In the genomic region with DNA sequence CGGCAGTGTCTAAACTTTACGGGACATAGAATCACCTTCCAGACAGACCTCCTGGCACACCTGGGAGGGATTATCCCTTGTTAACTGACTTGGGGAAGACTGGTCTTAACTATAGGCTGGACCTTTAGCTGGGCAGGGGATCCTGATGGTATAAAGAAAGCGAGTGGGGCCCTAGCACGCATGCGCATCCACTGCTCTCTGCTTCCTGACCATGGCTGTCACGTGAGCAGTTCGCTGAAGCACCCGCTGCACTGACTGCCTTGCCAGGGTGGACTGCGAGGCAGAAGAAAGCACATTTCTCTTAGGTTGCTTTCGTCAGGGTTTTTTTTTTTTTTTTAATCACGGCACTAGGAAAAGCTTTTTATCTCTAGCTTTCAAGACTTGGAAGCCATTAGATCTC, we compare ENCODE assay signal across 23 mouse cellular contexts.
DNase-seq lines count a peak whose midpoint lies in the region; ATAC-seq and TF ChIP-seq lines count a peak whose summit lies in the region.
"Had no signal": no experiment of that assay in that cellular context is flagged by ENCODE, and none has a peak within 500 bp of the region (broad histone marks: within the 10 kb centered on the region; RNA-seq: fewer than 3 reads in every experiment).

No protein-coding gene starts in this region.

- DNase-seq in CD4-positive, CD25-positive, alpha-beta regulatory T cell, adult 2 months (ENCODE audit: low read depth, low spot score) = peak; percentile 5
- no peak for DNase-seq in testis, postnatal 10 days (ENCODE audit: low spot score)
- DNase-seq in limb, embryonic 10.5 days (ENCODE audit: low spot score) = no peak
- no peak for DNase-seq in urinary bladder, postnatal 36 days (ENCODE audit: low spot score in 2 of 2)
- DNase-seq: adrenal gland, adult 8-10 months; adrenal gland, postnatal 36 days; B cell, adult 2 months; cerebellum, adult 11 months; cerebellum, adult 8-10 months; cerebellum, postnatal 14 days; embryo, embryonic 11 days; gastrocnemius, postnatal 14 days; heart, adult 2 months had no signal

- no peak for ATAC-seq in CD4-positive, CD25-positive, alpha-beta regulatory T cell, adult 4 months
- no peak for ATAC-seq in intestine, embryonic 15.5 days
- ATAC-seq: forebrain, embryonic 16.5 days; Patski had no signal

- H3K4me1 ChIP-seq in testis, adult 2 months (ENCODE audit: control insufficient read depth, insufficient read depth, low read length) = peaks cover 2% of the 10 kb centered on the region
- peaks cover 65% of the 10 kb centered on the region for H3K4me1 ChIP-seq in limb, embryonic 10.5 days
- peaks cover 38% of the 10 kb centered on the region for H3K4me1 ChIP-seq in intestine, embryonic 15.5 days (replicated peaks)
- H3K4me1 ChIP-seq: heart, embryonic 12.5 days had no signal

- H3K4me2 ChIP-seq in intestine, embryonic 15.5 days (replicated peaks) = no peak overlapping the region
- H3K4me2 ChIP-seq: embryonic facial prominence, embryonic 15.5 days; heart, embryonic 12.5 days; hindbrain, embryonic 14.5 days had no signal

- no peak for TF ChIP-seq CTCF in testis, adult 2 months (IDR thresholded peaks at IDR 0.05; ENCODE audit: control insufficient read depth, insufficient read depth, insufficient replicate concordance, low read depth, low read length)

- WGBS in limb, embryonic 10.5 days = 83% methylated on average over 11 of the region's 11 CpGs
- 89% methylated on average over 11 of the region's 11 CpGs for WGBS in intestine, embryonic 15.5 days

- TF ChIP-seq POLR2A in testis, adult 2 months (IDR thresholded peaks at IDR 0.05; ENCODE audit: control insufficient read depth, low read depth, low read length) = no peak

- H3K9me3 ChIP-seq in limb, embryonic 10.5 days (replicated peaks) = no peaks in the 10 kb centered on the region
- H3K9me3 ChIP-seq in intestine, embryonic 15.5 days = no peaks in the 10 kb centered on the region
- H3K9me3 ChIP-seq: embryonic facial prominence, embryonic 15.5 days; heart, embryonic 12.5 days; hindbrain, embryonic 10.5 days had no signal

- no peak overlapping the region for H3K27ac ChIP-seq in testis, adult 2 months (ENCODE audit: control insufficient read depth, insufficient read depth, low read depth, low read length)
- peak overlapping the region; percentile 54 for H3K27ac ChIP-seq in limb, embryonic 10.5 days
- H3K27ac ChIP-seq in intestine, embryonic 15.5 days = no peak overlapping the region
- H3K27ac ChIP-seq: embryonic facial prominence, embryonic 15.5 days; heart, adult 2 months; hindbrain, embryonic 10.5 days; hindbrain, embryonic 14.5 days had no signal

- H3K36me3 ChIP-seq in testis, adult 2 months (ENCODE audit: control insufficient read depth, insufficient read depth, low read length) = no peaks in the 10 kb centered on the region
- no peaks in the 10 kb centered on the region for H3K36me3 ChIP-seq in limb, embryonic 10.5 days
- no peaks in the 10 kb centered on the region for H3K36me3 ChIP-seq in intestine, embryonic 15.5 days
- H3K36me3 ChIP-seq: embryonic facial prominence, embryonic 15.5 days; heart, embryonic 12.5 days; hindbrain, embryonic 10.5 days had no signal

- H3K27me3 ChIP-seq in testis, adult 2 months (ENCODE audit: control insufficient read depth, insufficient read depth, low read length) = no peaks in the 10 kb centered on the region; the same call in 1 of the 2 replicates
- no peaks in the 10 kb centered on the region for H3K27me3 ChIP-seq in limb, embryonic 10.5 days (ENCODE audit: low read depth, poor library complexity, severe bottlenecking)
- H3K27me3 ChIP-seq in intestine, embryonic 15.5 days (replicated peaks) = no peaks in the 10 kb centered on the region
- H3K27me3 ChIP-seq: embryonic facial prominence, embryonic 15.5 days; heart, embryonic 12.5 days; Patski had no signal

- H3K4me3 ChIP-seq in testis, adult 2 months (ENCODE audit: control insufficient read depth, low read depth, low read length) = peak overlapping the region; percentile 62
- H3K4me3 ChIP-seq in limb, embryonic 10.5 days = no peak overlapping the region
- no peak overlapping the region for H3K4me3 ChIP-seq in intestine, embryonic 15.5 days (replicated peaks)
- H3K4me3 ChIP-seq: embryonic facial prominence, embryonic 15.5 days; erythroblast, embryonic 14.5 days; heart, adult 2 months; heart, embryonic 12.5 days; hindbrain, embryonic 10.5 days had no signal

- H3K9ac ChIP-seq in intestine, embryonic 15.5 days = no peak overlapping the region
- H3K9ac ChIP-seq: embryonic facial prominence, embryonic 15.5 days; heart, embryonic 12.5 days; hindbrain, embryonic 14.5 days had no signal
